Mouse (Mus musculus) small intestine, adult 2 months (tissue): ENCODE results near the gene Gm21987.

Experiments used
- CTCF ChIP-seq: fragments of 200-500 bp; IDR thresholded peaks from 2 replicates; pipeline ENCODE4 v1.5.1; 2012; ENCODE audit warnings: low read depth, mild to moderate bottlenecking, control low read depth, inconsistent platforms, low read length, moderate library complexity, mixed read lengths; ENCODE audit not compliant: insufficient replicate concordance, insufficient read length; ENCODE audit errors: extremely low read depth
- POLR2A ChIP-seq: fragments of 200-500 bp; IDR thresholded peaks from 2 replicates; pipeline ENCODE4 v1.6.1; 2012; ENCODE audit warnings: low read depth, mild to moderate bottlenecking, control low read depth, inconsistent platforms, low read length, moderate library complexity

DNA sequence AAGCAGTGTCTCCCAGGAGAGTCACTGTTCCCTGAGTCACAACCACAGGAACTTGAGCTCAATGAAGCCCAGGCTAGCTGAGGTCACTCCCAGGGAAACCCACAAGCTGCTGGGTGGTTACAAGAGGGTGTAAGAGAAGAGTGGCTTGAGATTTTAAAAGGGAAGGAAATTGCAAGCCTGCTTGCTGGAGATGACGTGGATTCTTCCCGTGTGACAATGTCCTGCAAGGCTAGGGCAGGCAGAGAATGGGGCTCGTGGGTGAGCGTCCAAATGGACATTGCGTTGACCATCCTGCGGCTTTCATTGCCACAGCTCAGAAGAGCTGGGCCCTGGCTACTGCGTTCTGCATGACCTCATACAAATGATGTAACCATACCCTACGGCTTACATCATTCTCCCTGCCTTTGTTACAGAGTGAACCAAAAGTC, 47.4 kb downstream of the Gm21987 start:
- TF ChIP-seq CTCF, result no peak
- no peak for TF ChIP-seq POLR2A
